Mouse (Mus musculus) kidney, adult 2 months (tissue): ENCODE results near the gene Maco1. TPM values are rescaled to one million over a fixed set of nuclear protein-coding genes. Genes with fewer than 3 reads are reported as not detected.

ENCODE experiments used
- DNase-seq: peaks from one replicate; pipeline ENCODE4 v3.0.0; 2021
- H3K27ac ChIP-seq: fragments of 200-500 bp; 2 replicates; pipeline ENCODE4 v1.5.1; 2012; ENCODE audit warnings: low read depth, low read length, control low read depth, inconsistent platforms; ENCODE audit not compliant: insufficient read depth
- H3K27me3 ChIP-seq: fragments of 200-500 bp; replicated peaks from 2 replicates; pipeline ENCODE4 v1.6.1; 2012; ENCODE audit warnings: mild to moderate bottlenecking, moderate library complexity, low read length, inconsistent platforms; ENCODE audit not compliant: control insufficient read depth, insufficient read depth
- H3K36me3 ChIP-seq: fragments of 200-500 bp; 2 replicates; pipeline ENCODE4 v1.6.1; 2012; ENCODE audit warnings: mild to moderate bottlenecking, moderate library complexity, low read length, inconsistent platforms; ENCODE audit not compliant: control insufficient read depth, insufficient read depth
- H3K4me1 ChIP-seq: fragments of 200-500 bp; 2 replicates; pipeline ENCODE4 v1.6.1; 2011; ENCODE audit warnings: low read length; ENCODE audit not compliant: control insufficient read depth, insufficient read depth
- H3K4me3 ChIP-seq: fragments of 200-500 bp; 2 replicates; pipeline ENCODE4 v1.5.1; 2011; ENCODE audit warnings: mild to moderate bottlenecking, low read depth, low read length, control low read depth; ENCODE audit not compliant: insufficient read depth
- CTCF ChIP-seq: fragments of 200-500 bp; conservative IDR thresholded peaks from 2 replicates; pipeline ENCODE4 v1.5.1; 2011; ENCODE audit warnings: low read depth, mild to moderate bottlenecking, control low read depth, low read length, moderate library complexity, mixed read lengths; ENCODE audit not compliant: insufficient read depth, insufficient read length
- POLR2A ChIP-seq: fragments of 200-500 bp; IDR thresholded peaks from one replicate; pipeline ENCODE4 v1.6.1; 2011; ENCODE audit warnings: low read depth, low read length, control low read depth
- WGBS: fragments of 180-500 bp; shearing (Covaris S2); methylation state at CpG from one replicate; pipeline ENCODE4 v1.1.7; 2018; 5-methylcytosine and 5-hydroxymethylcytosine counted together
- polyA plus RNA-seq: library from polyadenylated mRNA; depleted of rRNA; stranded (reverse); fragments of >200 nt; gene quantifications from 2 replicates; pipeline ENCODE4 v1.2.3, GENCODE M21; 2012

Gene Maco1
- polyA plus RNA-seq, 1 experiment = 10.8 TPM

GRCm38 (mm10) chr4:134793213-134793956 lies 59.8 kb downstream of the Maco1 start:
- TF ChIP-seq CTCF (peak; percentile 27; the same call in 1 of the 2 replicates), POLR2A (no peak)
- DNase-seq = peak; percentile 74
- H3K27ac ChIP-seq = no peak overlapping the region
- peaks cover 6% of the 10 kb centered on the region; the same call in 1 of the 2 replicates for H3K4me1 ChIP-seq
- WGBS = 31% methylated on average over 10 of the region's 10 CpGs
- no peaks in the 10 kb centered on the region for H3K36me3 ChIP-seq
- H3K4me3 ChIP-seq = no peak overlapping the region
- H3K27me3 ChIP-seq = no peaks in the 10 kb centered on the region

GRCm38 (mm10) chr4:134791731-134792130 lies 61.4 kb downstream of the Maco1 start:
- H3K4me1 ChIP-seq = no peaks in the 10 kb centered on the region; the same call in 1 of the 2 replicates
- 79% methylated on average over 6 of the region's 6 CpGs for WGBS
- no peak for TF ChIP-seq POLR2A
- TF ChIP-seq CTCF = no peak
- H3K27ac ChIP-seq = no peak overlapping the region
- no peaks in the 10 kb centered on the region for H3K36me3 ChIP-seq
- H3K27me3 ChIP-seq = no peaks in the 10 kb centered on the region
- H3K4me3 ChIP-seq = no peak overlapping the region
- DNase-seq = no peak

- WGBS = 72% methylated on average over 10 of the region's 10 CpGs
- H3K4me1 ChIP-seq = no peaks in the 10 kb centered on the region
- no peak overlapping the region for H3K27ac ChIP-seq
- no peaks in the 10 kb centered on the region for H3K36me3 ChIP-seq
- no peaks in the 10 kb centered on the region for H3K27me3 ChIP-seq
- no peak overlapping the region for H3K4me3 ChIP-seq
- no peak for DNase-seq
- TF ChIP-seq POLR2A = no peak
- TF ChIP-seq CTCF = no peak
Observed at GRCm38 (mm10) chr4:134786946-134787345, 66.2 kb downstream of the Maco1 start.

- Histone ChIP-seq H3K36me3 (no peaks in the 10 kb centered on the region), H3K4me1 (no peaks in the 10 kb centered on the region), H3K27me3 (no peaks in the 10 kb centered on the region), H3K4me3 (no peak overlapping the region), H3K27ac (no peak overlapping the region)
- DNase-seq = peak; percentile 41
- TF ChIP-seq CTCF (0 out of 2 replicates have a peak, but pooled peaks have one; percentile 15), POLR2A (no peak)
- 67% methylated on average over 5 of the region's 5 CpGs for WGBS
Observed at GRCm38 (mm10) chr4:134784701-134785100, 68.4 kb downstream of the Maco1 start.

GRCm38 (mm10) chr4:134779136-134779934 lies 73.8 kb downstream of the Maco1 start:
- 0 out of 2 replicates have a peak, but pooled peaks cover 3% of the 10 kb centered on the region for H3K4me1 ChIP-seq
- peak; percentile 12; the same call in 1 of the 2 replicates for TF ChIP-seq CTCF
- TF ChIP-seq POLR2A = no peak
- WGBS = 44% methylated on average over 14 of the region's 14 CpGs
- no peak overlapping the region for H3K4me3 ChIP-seq
- H3K36me3 ChIP-seq = no peaks in the 10 kb centered on the region
- no peaks in the 10 kb centered on the region for H3K27me3 ChIP-seq
- peak; percentile 87 for DNase-seq
- H3K27ac ChIP-seq = no peak overlapping the region

DNA sequence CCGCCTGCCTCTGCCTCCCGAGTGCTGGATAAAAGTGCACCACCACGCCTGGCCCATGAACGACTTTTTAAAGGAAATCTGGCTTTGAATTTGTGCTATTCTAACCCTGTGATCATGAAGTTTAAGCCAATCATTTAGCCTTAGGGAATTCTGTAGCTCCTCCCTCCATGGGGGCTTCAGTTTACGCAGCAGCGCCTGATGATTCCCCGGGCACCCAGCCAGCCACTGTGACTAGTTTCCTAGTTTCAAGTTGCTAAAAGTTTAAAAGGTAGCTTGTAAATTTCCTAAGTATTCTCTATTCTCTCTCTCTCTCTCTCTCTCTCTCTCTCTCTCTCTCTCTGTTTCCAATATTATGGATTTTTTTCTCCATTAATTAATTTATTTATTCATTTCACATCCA lies 76.9 kb downstream of the Maco1 start:
- TF ChIP-seq CTCF (no peak), POLR2A (no peak)
- no peak for DNase-seq
- no peaks in the 10 kb centered on the region for H3K36me3 ChIP-seq
- 55% methylated on average over 7 of the region's 7 CpGs for WGBS
- H3K4me1 ChIP-seq = 0 out of 2 replicates have a peak, but pooled peaks cover 3% of the 10 kb centered on the region
- no peak overlapping the region for H3K4me3 ChIP-seq
- no peak overlapping the region for H3K27ac ChIP-seq
- H3K27me3 ChIP-seq = no peaks in the 10 kb centered on the region

- TF ChIP-seq CTCF (no peak), POLR2A (no peak)
- no peak for DNase-seq
- no peak overlapping the region for H3K4me3 ChIP-seq
- no peak overlapping the region for H3K27ac ChIP-seq
- H3K4me1 ChIP-seq = 0 out of 2 replicates have a peak, but pooled peaks cover 3% of the 10 kb centered on the region
- H3K36me3 ChIP-seq = no peaks in the 10 kb centered on the region
- no peaks in the 10 kb centered on the region for H3K27me3 ChIP-seq
- 45% methylated on average over 14 of the region's 14 CpGs for WGBS
Observed at GRCm38 (mm10) chr4:134775234-134775944, 77.8 kb downstream of the Maco1 start.
